Mouse (Mus musculus) layer of hippocampus, adult 9-10 months (tissue): Measurements from ENCODE around the gene Zfp868.
A peak's percentile ranks its signal among the peaks of the same experiment; 100 is the strongest.
"Not testable (repeated sequence)": the region's sequence is repeated elsewhere in the genome, so short reads cannot be mapped to it uniquely, and the experiment has no call there.

Experiments
- DNase-seq: peaks from one replicate; pipeline ENCODE4 v3.0.0; 2022; ENCODE audit warnings: low spot score

Gene Zfp868

GRCm38 (mm10) chr8:69625095-69625789, at the start of gene Zfp868:
TSS of gene Zfp868 (minus strand) at chr8:69625548.
- peak; percentile 93 for DNase-seq

DNA sequence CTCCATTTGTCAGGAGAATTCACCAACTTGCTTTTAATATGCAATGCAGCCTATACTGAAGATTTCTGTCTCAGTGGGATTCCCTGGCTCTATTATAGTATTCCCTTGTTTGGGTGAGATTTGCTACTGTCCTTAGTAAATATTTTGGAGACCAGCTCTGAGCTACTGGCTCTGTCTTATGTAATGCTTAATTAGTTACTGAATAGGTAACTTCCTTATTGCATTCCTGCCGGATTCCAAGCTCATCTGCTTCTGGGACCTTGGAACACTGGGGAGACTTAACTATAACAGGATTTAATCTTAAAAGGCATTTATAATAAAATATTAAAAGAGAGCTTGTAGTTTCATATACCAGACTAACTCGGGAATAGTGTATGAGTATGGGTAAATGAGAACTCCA, 39.7 kb upstream of the Zfp868 start:
- not testable (repeated sequence) for DNase-seq

DNA sequence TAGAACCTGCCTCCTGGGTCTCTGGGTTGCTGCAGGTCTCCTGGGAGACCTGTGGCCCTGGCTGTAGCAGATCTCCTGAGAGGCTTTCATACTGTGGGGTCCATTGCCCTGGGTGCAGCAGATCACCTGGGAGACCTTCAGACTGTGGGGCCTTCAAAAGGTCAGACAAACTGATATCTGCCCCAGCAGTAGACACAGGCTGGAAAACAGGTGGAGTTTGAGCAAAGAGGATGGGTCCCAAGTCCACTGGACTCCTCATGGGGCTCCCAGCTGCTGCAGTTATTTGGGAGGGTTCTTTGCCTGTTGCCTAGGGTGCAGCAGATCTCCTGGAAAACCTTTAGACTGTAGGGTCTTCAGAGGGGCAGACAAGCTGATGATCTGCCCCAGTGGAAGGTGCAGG, 35.9 kb upstream of the Zfp868 start:
- no peak for DNase-seq

DNA sequence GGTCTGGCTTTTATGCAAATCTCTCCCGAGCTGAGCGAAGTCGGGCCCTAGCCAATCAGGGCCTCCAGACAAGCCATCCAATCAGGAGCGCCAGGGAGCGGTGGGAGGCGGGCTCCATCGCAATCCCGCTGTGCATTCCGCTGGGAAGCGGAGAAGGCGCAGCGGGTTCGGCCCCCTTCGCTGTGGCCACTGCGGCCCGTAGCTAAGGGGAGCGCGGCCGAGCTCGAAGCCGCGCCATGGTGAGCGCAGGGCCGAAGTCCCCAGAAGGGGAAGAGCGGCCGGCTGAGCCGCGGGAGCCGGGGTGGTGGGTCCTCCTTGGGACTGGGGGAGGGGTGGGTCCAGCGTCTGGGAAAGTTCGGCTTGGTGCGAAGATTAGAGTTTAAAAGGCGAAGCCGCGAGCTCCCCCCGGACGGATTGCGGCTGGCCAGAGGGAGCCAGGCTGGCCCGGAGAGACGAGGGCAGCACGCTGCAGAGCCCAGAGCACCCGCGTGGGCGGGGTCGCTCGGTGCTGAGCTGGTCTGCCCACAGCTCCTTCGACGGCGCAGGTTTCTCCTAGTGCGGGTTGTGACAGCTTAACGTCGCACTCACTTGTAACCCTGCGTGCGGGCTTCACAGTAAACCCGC, 29.1 kb upstream of the Zfp868 start, which contains the start of gene Zfp964:
Zfp964 (plus strand) TSS at position 122 of the 624 bp plus-strand sequence.
- peak; percentile 71 for DNase-seq

DNA sequence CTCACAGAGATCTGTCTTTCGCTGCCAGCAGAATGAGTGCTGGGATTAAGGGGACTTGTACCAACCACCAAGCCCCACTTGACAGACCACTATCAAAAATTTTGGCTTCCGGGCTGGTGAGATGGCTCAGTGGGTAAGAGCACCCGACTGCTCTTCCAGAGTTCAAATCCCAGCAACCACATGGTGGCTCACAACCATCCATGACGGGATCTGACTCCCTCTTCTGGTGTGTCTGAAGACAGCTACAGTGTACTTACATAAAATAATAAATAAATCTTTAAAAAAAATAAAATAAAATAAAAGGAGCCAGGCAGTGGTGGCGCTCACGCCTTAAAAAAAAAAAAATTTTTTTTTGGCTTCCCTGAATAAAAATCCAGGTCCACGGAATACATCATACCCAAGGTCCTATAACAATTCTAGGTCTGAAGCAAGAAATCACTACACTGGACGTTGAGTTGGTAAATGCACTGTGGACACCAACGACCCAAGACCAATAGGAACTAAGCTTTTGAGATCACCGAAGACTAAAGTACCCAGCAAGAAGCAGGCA, 28.5 kb upstream of the Zfp868 start:
- no peak for DNase-seq

GRCm38 (mm10) chr8:69618078-69618477, 7.3 kb downstream of the Zfp868 start:
- no peak for DNase-seq

DNA sequence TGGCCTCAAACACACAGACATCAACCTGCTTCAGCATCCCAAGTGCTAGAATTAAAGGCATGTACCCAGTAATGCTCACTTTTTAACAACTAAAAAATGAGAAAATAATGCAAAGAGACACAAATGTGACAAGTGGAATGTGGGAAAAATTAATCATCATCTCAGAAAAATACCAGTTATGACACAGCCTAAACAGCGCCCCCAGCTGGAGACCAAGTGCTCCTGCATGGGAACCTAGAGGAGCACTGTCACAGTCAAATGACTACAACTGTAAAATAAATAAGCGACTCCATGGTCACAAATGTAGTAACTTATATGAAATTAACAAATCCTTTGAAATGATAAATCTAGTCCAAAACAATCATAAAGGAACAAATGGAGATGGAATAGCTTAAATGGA, 10.7 kb downstream of the Zfp868 start:
- no peak for DNase-seq

- not testable (repeated sequence) for DNase-seq
Observed at GRCm38 (mm10) chr8:69597598-69597997, 27.8 kb downstream of the Zfp868 start.

- DNase-seq, result no peak
Observed at GRCm38 (mm10) chr8:69584611-69585202, 40.6 kb downstream of the Zfp868 start.

GRCm38 (mm10) chr8:69584201-69584600, 41.1 kb downstream of the Zfp868 start:
- not testable (repeated sequence) for DNase-seq
